Mouse (Mus musculus): ENCODE results near the gene Prex1. TPM values are rescaled to one million over a fixed set of nuclear protein-coding genes. Genes with fewer than 3 reads are reported as not detected.

Gene Prex1
- polyA plus RNA-seq, 1 experiment from 2014 or later: 29.7 TPM

DNA sequence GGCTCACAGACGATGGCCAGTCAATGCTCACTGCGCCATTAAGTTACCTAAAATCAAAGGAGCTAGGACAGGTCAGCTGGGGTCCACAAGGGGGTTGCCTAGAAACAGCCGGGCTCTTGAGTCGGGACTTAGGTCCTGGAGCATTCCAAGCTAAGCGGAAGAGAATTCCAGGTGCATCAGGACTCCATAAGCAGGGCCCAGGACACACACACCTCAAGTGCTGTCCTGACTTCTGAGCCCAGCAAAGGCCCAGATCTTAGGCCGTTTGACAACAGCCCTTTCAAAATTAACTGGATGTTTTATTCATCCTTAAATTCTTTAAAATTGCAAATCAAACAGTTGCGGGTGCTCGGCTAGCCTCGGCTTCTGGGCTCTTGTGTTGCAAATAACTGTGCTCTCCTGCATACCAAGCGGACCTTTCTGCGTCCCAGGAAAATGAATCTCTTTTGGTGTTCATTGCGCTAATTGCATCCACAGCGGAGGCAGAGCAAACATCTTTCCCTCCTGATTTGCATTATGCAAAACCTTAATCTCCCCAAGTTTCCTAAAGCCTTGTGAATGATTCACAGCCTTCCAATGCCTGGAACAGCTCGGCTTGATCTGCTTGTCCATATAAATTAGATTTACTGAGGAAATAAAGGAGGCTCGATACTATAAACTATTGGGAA lies 161.7 kb downstream of the Prex1 start:
- Histone ChIP-seq H3K27ac (peak overlapping the region; percentile 24), H3K27me3 (peaks cover 32% of the 10 kb centered on the region), H3K9ac (no peak overlapping the region), H3K4me2 (no peak overlapping the region), H3K9me3 (no peaks in the 10 kb centered on the region), H3K4me3 (no peak overlapping the region), H3K36me3 (no peaks in the 10 kb centered on the region), H3K4me1 (replicated peaks) (peaks cover 41% of the 10 kb centered on the region)
- 31% methylated on average over 15 of the region's 15 CpGs for WGBS
- no peak for ATAC-seq (ENCODE audit: low FRiP score)

DNA sequence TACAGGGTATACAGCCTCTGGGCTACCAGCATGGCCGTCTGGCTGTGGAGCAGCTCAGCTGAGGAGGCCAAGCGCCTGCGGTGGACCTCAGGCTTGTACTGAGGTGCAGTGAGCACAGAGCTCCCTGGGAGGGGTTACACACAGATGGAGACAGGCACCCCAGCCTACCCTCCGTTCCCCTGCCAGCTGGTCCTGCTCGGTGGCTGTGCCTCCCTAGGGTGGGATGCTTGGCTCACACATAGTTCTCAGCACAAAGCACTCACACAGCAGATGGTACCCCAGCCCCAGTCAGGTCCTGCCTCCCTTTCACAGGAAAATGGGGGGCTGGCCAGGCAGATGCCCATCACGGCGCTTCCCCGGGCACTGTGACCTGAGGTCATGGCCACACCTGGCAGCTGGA lies 163.8 kb downstream of the Prex1 start:
- Histone ChIP-seq H3K9ac (peak overlapping the region; percentile 35; the same call in 1 of the 2 replicates), H3K9me3 (no peaks in the 10 kb centered on the region), H3K36me3 (no peaks in the 10 kb centered on the region), H3K4me3 (no peak overlapping the region), H3K4me2 (no peak overlapping the region), H3K27ac (peak overlapping the region; percentile 56), H3K4me1 (replicated peaks) (peaks cover 49% of the 10 kb centered on the region), H3K27me3 (peaks cover 28% of the 10 kb centered on the region)
- 35% methylated on average over 8 of the region's 8 CpGs for WGBS
- ATAC-seq (ENCODE audit: low FRiP score): peak; percentile 68

DNA sequence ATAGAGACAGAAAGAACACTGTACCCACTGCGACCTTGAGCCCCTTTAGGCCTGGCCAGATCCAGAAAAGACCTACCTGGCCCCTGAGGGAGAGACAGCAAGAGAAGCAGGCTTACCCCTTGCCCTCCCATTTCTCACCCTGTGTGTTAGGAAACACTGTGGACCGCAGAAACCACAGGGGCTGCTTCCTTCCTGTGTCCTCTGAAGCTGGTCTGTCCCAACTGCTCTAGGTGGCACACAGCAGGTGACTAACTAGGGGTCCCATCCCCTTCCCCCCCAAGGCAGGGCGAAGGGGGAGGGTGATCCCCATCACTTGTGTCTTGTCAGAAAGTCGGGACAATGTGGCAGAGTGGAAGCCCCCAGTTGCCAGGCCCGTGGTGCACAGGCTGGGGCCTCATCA lies 164.6 kb downstream of the Prex1 start:
- Histone ChIP-seq H3K27ac (peak overlapping the region; percentile 56), H3K9ac (no peak overlapping the region; the same call in 1 of the 2 replicates), H3K27me3 (peaks cover 33% of the 10 kb centered on the region), H3K4me2 (no peak overlapping the region), H3K36me3 (no peaks in the 10 kb centered on the region), H3K4me1 (replicated peaks) (peaks cover 49% of the 10 kb centered on the region), H3K9me3 (no peaks in the 10 kb centered on the region), H3K4me3 (no peak overlapping the region)
- WGBS: 87% methylated on average over 5 of the region's 5 CpGs
- no peak for ATAC-seq (ENCODE audit: low FRiP score)

DNA sequence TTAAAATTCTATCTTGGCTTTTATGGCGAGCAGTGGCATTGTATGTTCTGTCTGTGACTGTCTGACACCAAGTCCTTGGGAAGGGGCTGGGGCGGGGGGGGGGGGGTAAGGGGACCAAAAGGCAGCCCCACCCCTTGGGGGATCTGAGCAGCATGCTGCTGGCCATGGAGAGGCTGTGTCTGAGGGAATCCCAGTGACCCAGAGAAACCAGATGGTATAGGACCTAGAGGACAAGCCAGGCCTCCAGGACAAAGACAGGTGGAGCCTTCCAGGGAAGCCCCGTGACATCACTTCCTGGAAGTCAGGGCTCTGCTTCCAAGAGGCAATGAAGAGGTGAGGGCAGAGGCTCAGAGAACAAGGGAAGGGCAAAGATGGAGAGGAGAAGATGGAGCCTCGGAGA lies 168.1 kb downstream of the Prex1 start:
- Histone ChIP-seq H3K27me3 (peaks cover 15% of the 10 kb centered on the region; the same call in 1 of the 2 replicates), H3K9ac (peak overlapping the region; percentile 14), H3K4me3 (no peak overlapping the region), H3K36me3 (no peaks in the 10 kb centered on the region), H3K4me1 (replicated peaks) (peaks cover 40% of the 10 kb centered on the region), H3K4me2 (no peak overlapping the region), H3K27ac (no peak overlapping the region), H3K9me3 (peaks cover 3% of the 10 kb centered on the region; the same call in 1 of the 2 replicates)
- no peak for ATAC-seq (ENCODE audit: low FRiP score)
- WGBS: 74% methylated on average over 4 of the region's 4 CpGs

DNA sequence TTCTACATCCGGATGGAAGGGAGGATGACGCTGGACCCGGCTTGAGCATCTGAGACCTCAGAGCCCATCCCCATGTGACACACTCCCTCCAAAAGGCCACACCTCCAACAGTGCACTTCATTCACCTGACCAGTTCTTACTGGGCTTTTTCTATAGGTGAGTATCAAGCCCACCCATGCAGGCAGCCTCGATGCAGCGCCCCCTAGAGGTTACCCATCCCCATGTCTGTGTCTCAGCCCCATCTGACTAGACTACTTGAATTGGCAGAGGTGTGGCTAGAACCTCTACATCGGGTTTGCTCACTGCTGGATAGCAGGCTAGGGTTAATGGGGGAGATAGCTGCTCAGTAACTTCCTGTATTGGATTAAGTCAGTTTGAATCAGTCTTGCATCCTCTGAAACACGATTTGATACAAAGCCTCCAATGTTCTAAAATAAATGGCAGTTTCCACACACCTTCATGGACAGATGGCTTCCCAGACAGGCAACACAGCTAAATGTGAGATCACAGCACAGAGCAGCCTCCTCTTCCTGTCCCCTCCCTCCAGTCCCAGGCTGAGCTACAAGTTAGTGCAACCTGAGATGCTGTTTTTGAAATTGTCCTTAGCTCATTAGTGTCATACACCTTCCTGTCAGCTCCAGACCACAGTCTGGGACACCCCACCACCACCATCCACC lies 168.9 kb downstream of the Prex1 start:
- Histone ChIP-seq H3K36me3 (no peaks in the 10 kb centered on the region), H3K9me3 (peaks cover 3% of the 10 kb centered on the region; the same call in 1 of the 2 replicates), H3K4me3 (no peak overlapping the region), H3K27ac (no peak overlapping the region), H3K4me1 (replicated peaks) (peaks cover 32% of the 10 kb centered on the region), H3K4me2 (no peak overlapping the region), H3K27me3 (peaks cover 11% of the 10 kb centered on the region; the same call in 1 of the 2 replicates), H3K9ac (no peak overlapping the region)
- WGBS: 58% methylated on average over 7 of the region's 7 CpGs
- no peak for ATAC-seq (ENCODE audit: low FRiP score)

DNA sequence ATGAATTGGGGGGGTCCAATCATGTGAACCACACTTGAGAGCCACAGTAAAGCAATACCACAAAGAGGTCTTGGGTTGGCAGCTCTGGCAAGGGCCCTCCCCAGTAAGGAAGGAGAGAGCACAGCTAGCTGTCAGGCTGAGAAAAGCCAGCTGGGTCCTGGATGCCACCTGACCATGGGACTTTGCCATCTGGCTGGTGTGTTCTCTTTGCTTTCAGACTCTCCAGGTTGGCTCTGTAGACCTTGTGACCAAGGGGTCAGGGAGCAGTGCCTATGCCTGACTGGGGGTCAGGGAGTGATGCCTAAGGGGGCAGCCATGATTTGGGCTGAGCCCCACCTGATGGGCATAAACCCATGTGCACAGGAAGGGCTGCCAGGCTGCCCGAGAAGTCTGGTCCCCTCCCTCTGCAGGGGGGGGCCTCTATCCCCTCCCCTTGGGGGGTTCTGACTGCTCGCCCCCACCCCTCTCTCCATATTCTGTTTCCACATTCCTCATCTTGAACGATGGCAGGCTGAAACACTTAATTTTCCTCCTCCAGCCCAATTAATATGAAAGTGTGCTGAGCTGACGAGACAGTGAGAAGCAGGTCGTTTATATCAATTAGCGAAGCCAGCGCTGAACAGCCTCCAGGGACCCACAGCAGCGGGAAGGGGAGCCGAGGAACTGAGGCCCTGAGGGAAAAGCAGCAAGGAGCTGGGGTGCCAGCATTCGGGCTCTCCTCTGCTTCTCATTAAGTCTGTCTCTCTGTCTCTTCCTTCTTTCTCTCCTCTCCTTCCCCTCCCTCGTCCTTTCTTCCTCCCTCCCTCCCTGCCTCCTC lies 172.3 kb downstream of the Prex1 start:
- Histone ChIP-seq H3K27ac (peak overlapping the region; percentile 76), H3K9ac (0 out of 2 replicates have a peak overlapping the region, but pooled peaks have one; percentile 35), H3K4me3 (no peak overlapping the region), H3K4me2 (peak overlapping the region; percentile 23; the same call in 1 of the 2 replicates), H3K36me3 (no peaks in the 10 kb centered on the region), H3K9me3 (peaks cover 3% of the 10 kb centered on the region; the same call in 1 of the 2 replicates), H3K4me1 (replicated peaks) (peaks cover 25% of the 10 kb centered on the region), H3K27me3 (peaks cover 10% of the 10 kb centered on the region; the same call in 1 of the 2 replicates)
- ATAC-seq (ENCODE audit: low FRiP score): peak; percentile 47; the same call in 1 of the 2 replicates
- 23% methylated on average over 11 of the region's 11 CpGs for WGBS

DNA sequence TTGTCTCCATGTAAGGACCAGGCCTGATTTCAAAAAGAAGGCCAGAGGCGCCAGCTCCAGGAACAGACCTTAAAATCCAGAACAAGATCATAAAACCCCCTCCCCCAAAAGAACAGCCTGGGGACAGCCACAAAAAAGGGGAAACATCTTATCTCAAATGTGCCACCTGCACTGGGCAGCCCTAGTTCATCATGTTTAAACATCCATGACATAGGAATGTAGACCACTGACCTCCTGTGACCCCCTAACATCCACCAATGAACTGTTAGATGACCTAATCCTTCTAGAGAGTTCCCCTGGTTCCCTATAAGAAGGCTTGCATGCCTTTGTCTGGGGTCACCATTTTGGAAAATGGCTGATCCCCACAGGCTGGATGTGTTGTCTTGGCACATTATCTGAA lies 173.4 kb downstream of the Prex1 start:
- Histone ChIP-seq H3K4me1 (replicated peaks) (peaks cover 17% of the 10 kb centered on the region), H3K27ac (no peak overlapping the region), H3K9me3 (peaks cover 3% of the 10 kb centered on the region; the same call in 1 of the 2 replicates), H3K4me3 (no peak overlapping the region), H3K4me2 (no peak overlapping the region), H3K9ac (no peak overlapping the region), H3K27me3 (peaks cover 10% of the 10 kb centered on the region; the same call in 1 of the 2 replicates), H3K36me3 (no peaks in the 10 kb centered on the region)
- WGBS: 83% methylated on average over 1 of the region's 1 CpGs
- no peak for ATAC-seq (ENCODE audit: low FRiP score)

DNA sequence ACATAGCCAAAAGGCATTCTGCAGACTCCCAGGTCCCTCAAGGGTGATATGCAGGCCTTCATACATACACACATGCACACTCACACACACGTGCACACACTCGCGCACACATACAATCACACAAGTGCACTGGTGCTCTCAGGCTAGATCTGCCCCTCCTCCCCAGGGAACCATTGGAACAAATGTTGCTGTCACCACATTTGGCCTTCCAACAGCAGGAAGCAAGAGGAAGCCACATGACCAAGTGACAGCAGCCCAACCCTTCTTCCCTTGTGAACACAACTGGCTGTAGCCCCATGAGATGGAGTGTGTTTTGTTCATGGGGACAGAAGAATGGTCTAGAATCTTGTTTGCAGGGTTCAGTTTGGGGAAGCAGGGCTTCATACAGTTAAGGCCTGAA lies 176.7 kb downstream of the Prex1 start:
- Histone ChIP-seq H3K9me3 (no peaks in the 10 kb centered on the region), H3K27ac (no peak overlapping the region), H3K4me1 (replicated peaks) (peaks cover 13% of the 10 kb centered on the region), H3K27me3 (peaks cover 3% of the 10 kb centered on the region; the same call in 1 of the 2 replicates), H3K4me3 (no peak overlapping the region), H3K9ac (no peak overlapping the region), H3K4me2 (no peak overlapping the region), H3K36me3 (no peaks in the 10 kb centered on the region)
- no peak for ATAC-seq (ENCODE audit: low FRiP score)
- 95% methylated on average over 3 of the region's 3 CpGs for WGBS

DNA sequence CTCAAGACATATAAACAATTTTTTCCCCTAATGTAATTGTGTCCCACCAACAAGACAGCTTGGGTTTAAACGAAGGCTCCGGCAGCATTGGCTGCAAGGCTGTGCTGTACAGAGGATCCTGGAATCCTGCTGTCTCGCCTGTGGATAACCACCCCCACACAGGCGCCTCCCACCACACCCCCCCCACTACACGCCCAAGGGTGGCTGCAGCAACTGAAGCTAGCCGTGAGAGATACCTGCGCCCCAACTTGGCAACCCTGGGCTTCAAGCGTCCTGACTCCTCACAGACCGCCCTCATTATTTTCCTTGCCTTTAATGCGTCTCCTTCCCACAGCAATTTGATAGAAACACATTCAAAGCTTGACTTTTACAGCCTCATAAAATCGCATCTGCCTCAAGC lies 178.1 kb downstream of the Prex1 start:
- no peak overlapping the region for H3K9ac ChIP-seq
- peaks cover 3% of the 10 kb centered on the region; the same call in 1 of the 2 replicates for H3K27me3 ChIP-seq
- no peak for ATAC-seq (ENCODE audit: low FRiP score)
- no peaks in the 10 kb centered on the region for H3K4me1 ChIP-seq (replicated peaks)
- WGBS: 90% methylated on average over 11 of the region's 11 CpGs
- H3K4me2 ChIP-seq: no peak overlapping the region
- H3K27ac ChIP-seq: no peak overlapping the region
- H3K36me3 ChIP-seq: no peaks in the 10 kb centered on the region
- no peak overlapping the region for H3K4me3 ChIP-seq
- no peaks in the 10 kb centered on the region for H3K9me3 ChIP-seq

DNA sequence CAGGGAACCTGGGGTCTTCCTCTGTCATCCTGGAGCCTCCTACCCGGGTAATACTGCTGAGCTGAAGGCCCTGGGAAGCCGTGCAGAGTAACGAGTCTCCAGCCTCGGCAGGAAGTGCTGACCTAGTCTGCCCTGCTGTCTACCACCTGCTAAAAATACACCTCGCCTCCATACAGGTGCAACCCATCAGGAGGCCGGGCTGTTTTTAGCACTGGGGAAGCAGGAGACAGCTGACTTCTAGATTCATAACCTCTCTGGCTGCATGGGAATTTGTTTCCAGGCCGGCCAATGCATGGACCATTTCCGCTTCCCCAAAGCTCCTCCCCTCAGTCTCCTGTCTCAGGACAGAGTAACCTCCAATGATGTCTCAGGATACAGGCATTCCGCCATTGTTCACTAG lies 187.4 kb downstream of the Prex1 start:
- 82% methylated on average over 9 of the region's 9 CpGs for WGBS
- H3K9me3 ChIP-seq: no peaks in the 10 kb centered on the region
- H3K4me3 ChIP-seq: no peak overlapping the region
- H3K36me3 ChIP-seq: no peaks in the 10 kb centered on the region
- H3K9ac ChIP-seq: no peak overlapping the region
- peaks cover 46% of the 10 kb centered on the region for H3K27me3 ChIP-seq
- ATAC-seq (ENCODE audit: low FRiP score): no peak
- H3K27ac ChIP-seq: no peak overlapping the region
- peaks cover 21% of the 10 kb centered on the region for H3K4me1 ChIP-seq (replicated peaks)
- H3K4me2 ChIP-seq: no peak overlapping the region

DNA sequence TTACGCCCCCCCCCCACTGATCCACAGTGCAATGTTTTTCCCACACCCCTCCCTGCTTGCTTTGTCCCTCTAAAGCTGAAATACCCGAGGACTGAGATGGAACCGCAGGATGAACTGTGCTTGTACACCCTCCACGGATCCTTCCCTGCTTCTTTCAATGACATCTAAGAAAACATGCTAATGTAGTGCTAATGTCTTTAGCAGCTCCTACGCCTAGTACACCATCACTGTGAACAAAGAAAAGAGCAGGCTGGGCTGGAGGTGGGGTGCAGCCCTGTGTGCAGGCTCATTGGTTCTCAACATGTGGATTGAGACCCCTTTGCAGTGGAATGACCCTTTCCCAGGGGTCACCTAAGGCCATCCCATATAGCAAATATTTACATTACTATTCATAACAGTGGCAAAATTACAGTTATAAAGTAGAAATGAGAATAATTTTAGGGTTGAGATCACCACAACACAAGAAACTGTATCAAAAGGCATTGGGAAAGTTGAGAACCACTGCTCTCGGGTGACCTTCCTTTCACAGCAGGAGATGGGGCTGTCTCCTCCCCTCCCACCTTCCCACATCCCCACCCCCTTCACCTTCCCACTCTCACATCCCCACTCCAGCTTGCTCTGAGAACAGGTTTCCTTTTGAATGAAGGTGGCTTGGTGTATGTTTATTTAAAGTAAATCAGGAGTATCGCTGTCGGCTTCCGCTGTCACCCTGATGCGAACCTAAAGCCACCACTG lies 190.3 kb downstream of the Prex1 start:
- Histone ChIP-seq H3K4me2 (no peak overlapping the region), H3K36me3 (no peaks in the 10 kb centered on the region), H3K4me1 (replicated peaks) (peaks cover 29% of the 10 kb centered on the region), H3K4me3 (no peak overlapping the region), H3K9me3 (no peaks in the 10 kb centered on the region), H3K27ac (peak overlapping the region; percentile 66), H3K27me3 (peaks cover 63% of the 10 kb centered on the region), H3K9ac (no peak overlapping the region)
- no peak for ATAC-seq (ENCODE audit: low FRiP score)
- WGBS: 75% methylated on average over 10 of the region's 10 CpGs
